Mouse (Mus musculus) heart, adult 9 months (tissue): Measurements from ENCODE around the gene Zfp568.

Experiments used
- DNase-seq, 2 experiments: peaks; one replicate each; pipeline ENCODE4 v3.0.0; 2022; ENCODE audit warnings: low spot score in 2 of 2

Gene Zfp568

GRCm38 (mm10) chr7:29989031-29989430 is 5.3 kb downstream of the Zfp568 start:
- DNase-seq, result no peak

- no peak for DNase-seq
Measured at GRCm38 (mm10) chr7:29992698-29993097, 8.9 kb downstream of the Zfp568 start.

- no peak for DNase-seq
Measured at GRCm38 (mm10) chr7:29993340-29993739, 9.6 kb downstream of the Zfp568 start.

GRCm38 (mm10) chr7:29995134-29995533 is 11.4 kb downstream of the Zfp568 start:
- DNase-seq, result no peak

- no peak for DNase-seq
Measured at GRCm38 (mm10) chr7:30000601-30001000, 16.8 kb downstream of the Zfp568 start.

GRCm38 (mm10) chr7:30007601-30008000 is 23.8 kb downstream of the Zfp568 start:
- no peak for DNase-seq

GRCm38 (mm10) chr7:30008020-30008690 is 24.4 kb downstream of the Zfp568 start:
- DNase-seq, result no peak

- DNase-seq, result peak; percentile 38 to 55
Measured at GRCm38 (mm10) chr7:30009321-30010085, 25.7 kb downstream of the Zfp568 start.

GRCm38 (mm10) chr7:30010551-30011195 is 26.9 kb downstream of the Zfp568 start:
- peak in 1 of 2 experiments; percentile 9 for DNase-seq

- DNase-seq, result peak in 1 of 2 experiments; percentile 30
Measured at GRCm38 (mm10) chr7:30012956-30013363, 29.2 kb downstream of the Zfp568 start.

- no peak for DNase-seq
Measured at GRCm38 (mm10) chr7:30017226-30017625, 33.5 kb downstream of the Zfp568 start.

GRCm38 (mm10) chr7:30019543-30019942 is 35.8 kb downstream of the Zfp568 start:
- no peak for DNase-seq

GRCm38 (mm10) chr7:30023324-30023723 is 39.6 kb downstream of the Zfp568 start:
- DNase-seq, result no peak

GRCm38 (mm10) chr7:30023800-30024199 is 40.0 kb downstream of the Zfp568 start:
- no peak for DNase-seq

GRCm38 (mm10) chr7:30025358-30025757 is 41.6 kb downstream of the Zfp568 start:
- DNase-seq, result no peak

- DNase-seq, result no peak
Measured at GRCm38 (mm10) chr7:30027331-30027730, 43.6 kb downstream of the Zfp568 start.

- no peak for DNase-seq
Measured at GRCm38 (mm10) chr7:30028572-30028971, 44.8 kb downstream of the Zfp568 start.

GRCm38 (mm10) chr7:30030677-30031076 is 46.9 kb downstream of the Zfp568 start:
- DNase-seq, result no peak

GRCm38 (mm10) chr7:30031379-30031778 is 47.6 kb downstream of the Zfp568 start:
- no peak for DNase-seq

GRCm38 (mm10) chr7:30034331-30034730 is 50.6 kb downstream of the Zfp568 start:
- no peak for DNase-seq

GRCm38 (mm10) chr7:30044354-30044753 is 60.6 kb downstream of the Zfp568 start:
- no peak for DNase-seq

- DNase-seq, result no peak
Measured at GRCm38 (mm10) chr7:30048126-30048525, 64.4 kb downstream of the Zfp568 start.
